Mouse (Mus musculus) adrenal gland, postnatal 4 days (tissue): ENCODE data around the gene Mto1. TPM values are rescaled to one million over a fixed set of nuclear protein-coding genes. Genes with fewer than 3 reads are reported as not detected.
"Not testable (repeated sequence)": the region's sequence is repeated elsewhere in the genome, so short reads cannot be mapped to it uniquely, and the experiment has no call there.

ENCODE experiments used
- DNase-seq, 2 experiments: peaks; one replicate each; pipeline ENCODE4 v3.0.0; 2021 to 2022; ENCODE audit warnings: low spot score in 2 of 2, mixed read lengths in 2 of 2
- total RNA-seq, 2 experiments: library from RNA; stranded (reverse); gene quantifications; 2 replicates each; pipeline ENCODE4 v1.2.3; 2021

Gene Mto1
- total RNA-seq, 2 experiments from 2014 or later = 25.4 to 27.7 TPM

DNA sequence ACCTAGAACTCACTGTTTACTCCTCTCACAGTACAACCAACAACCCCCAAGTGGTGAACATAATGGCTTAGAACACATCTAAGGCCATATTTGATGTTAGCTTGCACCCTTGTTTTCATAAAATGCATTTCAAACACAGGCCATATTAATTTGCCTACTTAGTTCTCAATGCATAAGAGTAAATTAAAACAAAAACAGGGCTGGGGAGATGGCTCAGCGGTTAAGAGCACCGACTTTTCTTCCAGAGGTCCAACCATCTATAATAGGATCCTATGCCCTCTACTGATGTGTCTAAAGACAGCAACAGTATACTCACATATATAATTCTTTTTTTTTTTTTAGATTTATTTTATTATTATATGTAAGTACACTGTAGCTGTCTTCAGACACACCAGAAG is 27.4 kb downstream of the Mto1 start:
- DNase-seq = no peak

DNA sequence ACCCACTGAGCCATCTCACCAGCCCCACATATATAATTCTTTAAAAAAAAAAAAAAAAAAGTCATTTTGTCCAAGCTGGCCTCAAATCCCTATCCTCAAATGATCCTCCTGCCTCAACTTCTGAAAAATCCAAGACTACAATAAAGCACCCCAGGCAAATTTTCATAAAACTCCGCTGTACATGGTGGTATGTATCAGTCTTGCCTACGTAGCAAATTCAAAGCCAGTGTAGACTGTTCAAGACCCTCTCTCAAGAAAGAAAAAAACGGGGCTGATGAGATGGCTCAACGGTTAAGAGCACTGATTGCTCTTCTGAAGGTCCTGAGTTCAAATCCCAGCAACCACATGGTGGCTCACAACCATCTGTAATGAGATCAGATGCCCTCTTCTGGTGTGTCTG is 27.9 kb downstream of the Mto1 start:
- DNase-seq = no peak

GRCm38 (mm10) chr9:78476531-78477020 is 28.6 kb downstream of the Mto1 start:
- DNase-seq = no peak

DNA sequence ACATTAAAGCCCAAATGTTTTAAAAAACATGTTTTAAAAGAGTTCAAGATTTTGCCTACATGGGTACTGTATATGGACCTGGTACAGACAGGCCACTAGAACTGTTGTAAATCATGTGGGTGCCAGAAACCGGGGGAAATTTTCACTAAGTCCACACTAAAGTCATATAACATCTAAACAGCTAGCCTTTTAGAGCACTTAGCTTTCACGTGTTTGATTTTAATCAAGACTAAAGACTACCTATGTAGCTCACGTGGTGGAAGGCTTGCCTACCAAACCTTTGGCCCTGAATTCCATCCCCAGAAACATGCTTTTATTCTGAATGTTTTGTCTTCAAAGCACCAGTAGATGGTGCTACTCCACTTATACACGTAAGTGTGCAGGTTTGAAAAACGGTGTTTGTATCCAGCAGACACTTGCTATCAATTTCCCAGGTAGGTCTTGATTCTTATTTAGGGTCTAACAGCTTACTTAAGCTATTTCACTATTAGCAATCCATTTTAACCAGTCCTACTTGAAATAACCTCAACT is 29.1 kb downstream of the Mto1 start:
- DNase-seq = no peak

DNA sequence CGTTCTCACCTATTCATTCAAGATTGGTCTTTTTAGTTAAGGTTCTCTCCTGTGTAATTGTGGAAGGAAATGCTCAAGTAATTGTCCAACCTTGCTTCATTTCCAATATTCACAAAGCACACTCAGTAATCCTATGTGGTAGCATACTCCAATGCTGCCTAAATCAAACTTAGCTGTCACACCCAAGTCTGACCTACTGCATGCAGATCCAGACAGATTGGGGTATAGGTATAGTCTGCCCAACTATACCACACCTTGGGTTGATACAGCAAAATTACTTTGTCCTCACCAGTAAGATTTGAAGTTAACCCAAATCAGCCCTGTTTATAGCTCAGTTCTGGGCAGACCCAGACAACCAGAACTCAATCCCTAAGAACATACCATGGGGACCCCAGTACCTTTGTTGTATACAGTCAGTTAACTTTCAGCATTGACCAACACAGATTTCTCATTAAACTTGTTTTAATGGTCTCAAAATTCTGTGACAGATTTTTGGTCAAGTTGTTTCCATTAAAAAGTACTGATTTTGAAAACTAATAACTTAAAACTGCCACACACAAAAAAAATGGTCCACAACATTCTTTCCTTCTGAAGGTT is 30.1 kb downstream of the Mto1 start:
- DNase-seq = not testable (repeated sequence)

DNA sequence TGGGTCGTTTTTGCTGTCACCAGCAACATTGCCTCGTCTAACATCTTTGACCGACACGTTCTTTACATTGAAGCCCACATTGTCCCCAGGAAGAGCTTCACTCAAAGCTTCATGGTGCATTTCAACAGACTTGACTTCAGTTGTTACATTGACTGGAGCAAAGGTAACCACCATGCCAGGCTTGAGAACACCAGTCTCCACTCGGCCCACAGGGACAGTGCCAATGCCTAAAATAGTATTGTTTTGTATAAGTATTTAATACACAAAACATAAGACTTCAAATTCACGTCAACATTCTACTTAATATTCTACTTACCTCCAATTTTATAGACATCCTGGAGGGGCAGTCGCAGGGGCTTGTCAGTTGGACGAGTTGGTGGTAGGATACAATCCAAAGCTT is 31.3 kb downstream of the Mto1 start:
- DNase-seq = not testable (repeated sequence)

DNA sequence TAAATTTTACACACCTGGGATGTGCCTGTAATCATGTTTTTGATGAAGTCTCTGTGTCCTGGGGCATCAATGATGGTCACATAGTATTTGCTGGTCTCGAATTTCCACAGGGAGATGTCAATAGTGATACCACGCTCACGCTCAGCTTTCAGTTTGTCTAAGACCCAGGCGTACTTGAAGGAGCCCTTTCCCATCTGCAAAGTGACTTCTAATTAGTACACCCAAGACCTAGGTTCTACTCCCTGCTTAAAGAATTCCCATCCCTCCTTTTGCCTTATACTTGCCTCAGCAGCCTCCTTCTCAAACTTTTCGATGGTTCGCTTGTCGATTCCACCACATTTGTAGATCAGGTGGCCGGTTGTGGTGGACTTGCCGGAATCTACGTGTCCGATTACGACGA is 32.2 kb downstream of the Mto1 start:
- DNase-seq = not testable (repeated sequence)

- peak; percentile 55 to 70 for DNase-seq
Observed at GRCm38 (mm10) chr9:78480706-78481358, 32.8 kb downstream of the Mto1 start.

GRCm38 (mm10) chr9:78481423-78482331 is 33.7 kb downstream of the Mto1 start:
- peak; percentile 91 to 92 for DNase-seq

GRCm38 (mm10) chr9:78482386-78482785 is 34.4 kb downstream of the Mto1 start:
- no peak for DNase-seq

- DNase-seq = no peak
Observed at GRCm38 (mm10) chr9:78484660-78485059, 36.7 kb downstream of the Mto1 start.

DNA sequence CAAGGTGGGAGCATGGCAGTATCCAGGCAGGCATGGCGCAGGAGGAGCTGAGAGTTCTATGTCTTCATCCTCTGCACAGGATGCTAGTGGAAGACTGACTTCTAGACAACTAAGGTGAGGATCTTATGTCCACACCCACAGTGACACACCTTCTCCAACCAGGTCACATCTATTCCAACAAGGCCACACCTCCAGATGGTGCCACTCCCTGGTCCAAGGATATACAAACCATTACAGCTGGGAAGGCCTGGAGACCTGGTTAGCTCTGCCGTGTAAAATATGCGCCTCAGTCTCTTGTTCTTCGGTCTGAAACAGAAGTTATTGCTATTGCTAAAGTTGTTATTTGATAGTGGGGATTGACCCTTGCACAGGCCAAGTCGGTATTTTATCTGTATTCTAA is 40.0 kb downstream of the Mto1 start:
- DNase-seq = not testable (repeated sequence)

GRCm38 (mm10) chr9:78488890-78489420 is 40.9 kb downstream of the Mto1 start, which contains the start of gene Eef1a1:
Eef1a1 (minus strand) TSS chr9:78489151.
- DNase-seq = peak; percentile 16 to 30

- no peak for DNase-seq
Observed at GRCm38 (mm10) chr9:78491169-78491568, 43.2 kb downstream of the Mto1 start.

DNA sequence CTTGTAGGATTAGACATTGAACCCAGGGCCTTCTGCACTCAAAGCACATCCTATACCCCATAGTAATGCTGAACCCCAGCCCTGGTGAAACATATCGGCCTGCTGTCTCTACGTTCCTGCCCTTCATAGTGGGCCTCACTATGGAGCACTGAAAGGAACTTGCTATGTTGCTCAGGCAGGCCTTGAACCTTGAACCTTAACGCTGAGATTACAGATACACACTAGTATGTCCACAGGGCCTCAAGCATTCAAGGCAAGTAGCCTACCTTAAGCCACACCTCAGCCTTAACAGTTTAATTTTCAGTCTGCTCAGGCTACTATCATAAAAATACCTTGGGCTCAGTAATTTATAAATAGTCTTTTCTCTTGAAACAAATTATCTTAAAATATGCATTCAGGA is 44.2 kb downstream of the Mto1 start:
- no peak for DNase-seq

DNA sequence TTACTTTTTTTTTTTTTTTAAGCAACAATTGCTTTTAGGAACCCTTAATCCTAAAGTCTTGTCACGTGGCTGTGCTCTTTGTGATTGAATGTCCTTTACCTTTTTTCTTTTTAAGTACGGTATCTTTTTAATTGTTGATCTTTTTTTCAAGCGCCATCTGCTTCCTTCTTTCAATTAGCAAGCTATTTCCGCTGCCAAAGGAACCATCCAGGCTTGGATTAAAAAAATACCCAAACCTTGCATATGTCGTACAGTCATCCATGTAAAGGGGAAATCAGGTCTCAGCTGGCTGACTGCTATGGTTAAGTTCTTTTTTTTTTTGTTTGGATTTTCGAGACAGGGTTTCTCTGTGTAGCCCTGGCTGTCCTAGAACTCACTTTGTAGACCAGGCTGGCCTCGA is 45.2 kb downstream of the Mto1 start:
- DNase-seq = no peak

DNA sequence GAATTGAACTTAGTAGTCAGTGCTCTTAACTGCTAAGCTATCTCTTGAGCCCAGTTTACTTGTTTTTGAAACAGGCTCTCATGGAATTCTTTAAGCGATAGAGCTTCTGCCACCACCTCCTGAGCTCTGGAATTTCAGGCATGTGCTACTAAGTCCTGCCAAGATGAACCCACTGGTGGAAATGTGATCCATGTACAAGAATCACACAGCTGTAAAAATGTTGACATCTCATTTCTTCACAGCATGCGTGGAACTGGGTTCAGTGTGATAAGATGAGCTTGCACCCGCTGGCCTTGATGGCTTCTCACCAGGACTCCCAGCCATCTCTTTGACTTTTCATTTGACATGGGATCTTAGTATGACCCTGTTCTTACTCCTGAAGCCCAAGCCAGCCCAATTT is 52.4 kb downstream of the Mto1 start:
- no peak for DNase-seq

DNA sequence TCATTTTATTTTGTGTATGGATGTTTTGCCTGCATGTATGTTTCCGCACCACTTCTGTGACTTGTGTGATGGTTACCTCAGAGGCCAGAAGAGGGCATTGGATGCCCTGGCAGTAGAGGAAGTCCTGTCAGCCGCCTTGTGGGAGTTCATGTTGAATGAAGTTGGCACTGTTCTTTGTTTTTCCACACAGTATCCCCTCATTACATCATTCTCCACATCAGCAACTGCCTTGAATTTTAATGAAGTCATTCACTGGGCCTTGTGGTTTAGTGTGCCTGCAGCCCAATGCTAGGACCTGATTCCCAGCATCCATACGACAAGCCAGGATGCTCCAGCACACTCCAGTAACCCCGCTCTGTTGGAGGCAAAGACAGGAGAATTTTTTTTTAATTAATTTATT is 53.3 kb downstream of the Mto1 start:
- DNase-seq = no peak

DNA sequence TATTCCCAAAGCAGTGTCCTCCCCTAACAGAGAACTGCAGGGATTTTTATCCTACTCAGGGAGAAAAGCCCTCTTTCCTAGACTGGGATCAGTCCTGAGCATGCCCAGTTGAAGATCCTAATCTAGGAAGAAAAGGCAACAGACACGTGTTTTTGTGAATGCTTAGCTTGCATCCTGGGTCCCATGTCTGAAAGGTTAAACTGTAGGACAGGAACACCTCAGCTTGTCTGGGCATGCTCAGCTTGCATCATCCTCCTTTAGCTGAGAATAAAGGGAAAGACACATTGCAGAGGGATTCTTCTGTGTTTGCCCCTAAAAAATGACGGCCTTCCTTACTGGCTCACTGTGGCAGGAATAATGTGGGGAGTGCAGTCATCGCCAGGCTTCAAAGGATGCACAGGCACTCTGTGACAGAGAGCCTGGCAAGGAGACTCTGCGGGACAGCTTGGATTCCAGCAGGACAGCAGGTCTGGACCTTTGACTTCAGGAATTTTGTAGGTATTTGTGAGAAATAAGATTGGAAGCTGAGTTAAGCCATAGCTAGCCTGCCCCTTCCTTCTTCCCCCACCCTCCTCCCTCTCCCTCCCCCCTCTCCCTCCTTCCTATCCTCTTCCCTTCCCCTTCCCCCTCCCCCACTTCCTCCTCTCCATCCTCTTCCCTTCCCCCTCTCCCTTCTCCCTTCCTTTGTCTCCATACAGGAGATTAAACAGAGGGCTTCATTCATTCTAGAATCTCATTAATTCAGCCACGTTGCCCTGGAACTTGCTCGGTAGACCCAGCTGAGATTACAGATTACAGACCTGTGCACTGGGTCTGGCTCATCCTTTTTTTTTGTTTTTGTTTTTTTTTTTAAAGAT is 55.4 kb downstream of the Mto1 start:
- DNase-seq = no peak

- no peak for DNase-seq
Observed at GRCm38 (mm10) chr9:78504133-78504532, 56.1 kb downstream of the Mto1 start.
